Mouse (Mus musculus) liver, adult 2 months (tissue): Measurements from ENCODE around the gene Tmsb15b2.

ENCODE experiments used
- CTCF ChIP-seq: fragments of 200-500 bp; IDR thresholded peaks from 2 replicates; pipeline ENCODE4 v1.5.1; 2011; ENCODE audit warnings: low read depth, low read length, control low read depth
- POLR2A ChIP-seq: fragments of 200-500 bp; IDR thresholded peaks from 2 replicates; pipeline ENCODE4 v1.6.1; 2011; ENCODE audit warnings: low read length, control low read depth; ENCODE audit not compliant: insufficient read depth; ENCODE audit errors: extremely low read depth

DNA sequence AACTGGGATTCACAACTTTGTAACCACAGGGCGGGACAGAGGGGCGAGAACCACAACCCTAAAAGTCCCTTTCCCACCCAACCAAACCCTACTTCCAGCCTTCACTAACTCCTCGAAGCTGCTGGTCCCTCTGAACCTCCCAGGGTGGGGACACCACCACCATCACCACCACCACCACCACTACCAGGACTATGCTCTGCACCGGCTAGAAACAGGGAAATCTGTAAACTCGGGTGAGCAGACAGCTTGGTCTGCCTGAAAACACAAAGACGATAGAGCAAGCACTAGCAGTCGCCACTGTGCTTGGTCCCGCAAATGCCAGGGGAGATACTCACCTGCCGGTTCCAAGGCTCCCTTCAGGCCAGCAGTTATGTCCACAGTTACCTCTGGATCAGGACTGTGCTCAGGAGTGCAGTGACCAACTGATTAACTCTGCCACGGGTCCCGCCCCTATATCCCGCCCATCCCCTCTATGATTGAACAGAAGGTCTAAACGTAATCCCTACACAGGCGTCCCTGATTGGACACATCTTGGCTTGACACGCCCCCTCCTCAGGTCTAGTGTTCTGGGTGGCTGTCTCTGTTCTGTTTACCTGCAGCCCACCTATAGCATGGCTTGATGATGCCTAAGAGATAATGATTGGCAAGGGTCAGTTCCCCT is 1.3 kb upstream of the Tmsb15b2 start, which contains the start of the genes Tmsb15l and Tmsb15b1:
- no peak for TF ChIP-seq CTCF
- no peak for TF ChIP-seq POLR2A
